Mouse (Mus musculus): Measurements from ENCODE around the gene Chia1.
A peak's percentile ranks its signal among the peaks of the same experiment; 100 is the strongest.
"Not testable (repeated sequence)": the region's sequence is repeated elsewhere in the genome, so short reads cannot be mapped to it uniquely, and the experiment has no call there.

Gene Chia1

GRCm38 (mm10) chr3:106112929-106113328 is at the start of gene Chia1:
Gene Chia1, plus strand, starts transcription at chr3:106113229.
- no peak for DNase-seq

GRCm38 (mm10) chr3:106067707-106068106 is 45.3 kb upstream of the Chia1 start:
- DNase-seq = not testable (repeated sequence)

- no peak for DNase-seq
These were observed 42.0 kb upstream of the Chia1 start for GRCm38 (mm10) chr3:106070994-106071393.

- DNase-seq = no peak
These were observed 38.2 kb upstream of the Chia1 start for GRCm38 (mm10) chr3:106074824-106075223.

DNA sequence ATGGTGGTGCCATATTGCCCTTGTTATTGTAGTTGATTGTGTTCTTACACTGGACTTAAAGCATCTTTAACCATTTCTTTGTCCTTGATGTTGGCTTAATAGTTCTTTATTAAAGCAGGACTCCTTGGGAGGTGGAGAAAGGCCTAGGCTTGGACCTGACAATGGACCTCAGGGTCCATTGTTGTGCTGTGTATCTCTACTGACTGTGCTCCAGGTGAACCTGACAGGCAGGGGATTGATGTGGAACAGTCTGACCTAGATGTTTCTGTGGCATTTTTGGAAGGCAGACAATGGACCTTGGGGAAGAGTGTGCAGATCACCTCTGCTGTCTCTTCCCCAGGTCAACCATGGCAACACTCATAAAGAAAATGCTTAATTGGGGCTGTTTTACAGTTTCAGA is 14.0 kb downstream of the Chia1 start:
- DNase-seq = no peak

DNA sequence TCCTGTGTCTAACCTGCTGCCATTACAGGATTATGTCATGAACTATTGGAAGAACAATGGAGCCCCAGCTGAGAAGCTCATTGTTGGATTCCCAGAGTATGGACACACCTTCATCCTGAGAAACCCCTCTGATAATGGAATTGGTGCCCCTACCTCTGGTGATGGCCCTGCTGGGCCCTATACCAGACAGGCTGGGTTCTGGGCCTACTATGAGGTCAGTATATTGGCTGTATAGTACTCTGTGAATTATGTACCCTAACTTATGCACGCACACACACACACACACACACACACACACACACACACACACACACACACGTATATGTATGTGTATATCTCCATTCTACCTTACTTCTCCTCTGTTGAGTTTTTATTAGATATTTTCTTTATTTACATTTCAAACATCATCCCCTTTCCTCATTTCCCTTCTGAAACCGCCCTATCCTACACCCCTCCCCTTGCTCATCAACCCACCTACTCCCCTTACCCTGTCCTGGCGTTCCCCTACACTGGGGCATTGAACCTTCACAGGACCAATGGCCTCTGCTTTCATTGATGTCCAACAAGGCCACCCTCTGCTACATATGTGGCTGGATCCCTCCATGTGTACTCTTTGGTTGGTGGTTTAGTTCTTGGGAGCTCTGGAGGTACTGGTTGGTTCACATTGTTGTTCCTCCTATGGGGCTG is 15.9 kb downstream of the Chia1 start:
- no peak for DNase-seq

GRCm38 (mm10) chr3:106131690-106132089 is 18.7 kb downstream of the Chia1 start:
- DNase-seq = peak; percentile 92 to 96

DNA sequence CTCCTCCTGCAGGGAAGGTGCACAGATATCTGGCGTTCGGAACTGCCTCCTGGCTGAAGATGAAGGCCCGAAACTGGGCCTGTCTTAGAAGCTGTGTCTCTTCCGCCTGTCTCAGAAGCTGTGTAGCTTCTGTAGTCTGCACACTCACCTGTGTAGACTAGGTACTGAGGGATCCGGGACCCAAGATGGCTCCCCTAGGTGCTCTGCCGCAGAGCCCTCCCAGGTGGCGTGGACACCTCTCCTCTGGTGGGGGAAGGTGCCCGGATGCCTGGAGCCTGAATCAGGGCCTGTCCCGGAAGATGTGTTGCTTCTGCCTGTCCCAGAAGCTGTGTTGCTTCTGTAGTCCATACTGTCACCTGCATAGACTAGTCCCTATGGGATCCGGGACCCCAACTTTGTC is 31.1 kb downstream of the Chia1 start:
- DNase-seq = no peak

GRCm38 (mm10) chr3:106154413-106154812 is 41.4 kb downstream of the Chia1 start:
- no peak for DNase-seq

GRCm38 (mm10) chr3:106167464-106167863 is 54.4 kb downstream of the Chia1 start, which contains the start of gene Chil3:
Gene Chil3, minus strand, starts transcription at chr3:106167564.
- DNase-seq = no peak

DNA sequence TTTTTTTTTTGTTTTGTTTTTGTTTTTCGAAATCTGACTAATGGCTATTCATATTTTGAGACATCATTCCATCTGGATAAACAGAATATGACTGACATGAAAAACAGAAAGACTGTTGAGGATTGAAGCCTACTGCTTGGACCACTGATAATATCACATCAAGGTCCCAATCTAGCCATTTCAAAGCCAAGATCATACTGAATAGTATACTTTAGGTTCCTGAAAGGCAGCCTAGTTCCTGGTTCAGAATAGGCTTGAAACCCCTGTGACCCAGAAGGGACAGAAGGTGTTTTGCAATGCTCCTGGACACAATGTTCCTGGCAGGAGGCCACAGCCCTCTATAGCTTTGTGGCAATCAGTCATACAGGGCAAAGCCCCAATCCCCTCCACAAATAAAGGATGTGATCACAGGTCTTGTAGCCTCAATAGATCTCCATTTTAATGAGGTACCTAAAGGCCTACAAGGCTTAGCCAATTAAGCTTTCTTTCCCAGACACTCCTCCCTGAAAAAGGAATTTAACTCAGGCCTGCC is 57.6 kb downstream of the Chia1 start:
- no peak for DNase-seq

GRCm38 (mm10) chr3:106171135-106171731 is 58.2 kb downstream of the Chia1 start:
- no peak for DNase-seq

GRCm38 (mm10) chr3:106172506-106172905 is 59.5 kb downstream of the Chia1 start:
- not testable (repeated sequence) for DNase-seq

DNA sequence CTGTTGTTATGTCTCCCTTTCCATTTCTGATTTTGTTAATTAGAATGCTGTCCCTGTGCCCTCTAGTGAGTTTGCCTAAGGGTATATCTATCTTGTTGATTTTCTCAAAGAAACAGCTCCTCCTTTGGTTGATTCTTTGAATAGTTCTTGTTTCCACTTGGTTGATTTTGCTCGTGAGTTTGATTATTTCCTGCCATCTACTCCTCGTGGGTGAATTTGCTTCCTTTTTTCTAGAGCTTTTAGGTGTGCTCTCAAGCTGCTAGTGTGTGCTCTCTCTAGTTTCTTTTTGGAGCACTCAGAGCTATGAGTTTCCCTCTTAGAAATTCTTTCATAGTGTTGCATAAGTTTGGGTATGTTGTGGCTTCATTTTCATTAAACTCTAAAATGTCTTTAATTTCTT is 61.9 kb downstream of the Chia1 start:
- not testable (repeated sequence) for DNase-seq

GRCm38 (mm10) chr3:106177509-106178189 is 64.6 kb downstream of the Chia1 start:
- no peak for DNase-seq
